Mouse (Mus musculus): Measurements from ENCODE around the gene Olfr638.
"Not testable (repeated sequence)": the region's sequence is repeated elsewhere in the genome, so short reads cannot be mapped to it uniquely, and the experiment has no call there.

The Olfr638 gene

GRCm38 (mm10) chr7:103998446-103998845, at the start of gene Olfr638:
Gene Olfr638, plus strand, starts transcription at chr7:103998746.
- no peak for DNase-seq

- not testable (repeated sequence) for DNase-seq
Measured at GRCm38 (mm10) chr7:103966873-103967272, 31.7 kb upstream of the Olfr638 start.

GRCm38 (mm10) chr7:103970852-103971251, 27.7 kb upstream of the Olfr638 start, which contains the start of gene Olfr635:
Gene Olfr635, plus strand, starts transcription at chr7:103971152.
- DNase-seq, result no peak

- DNase-seq, result no peak
Measured at GRCm38 (mm10) chr7:103971782-103972181, 26.8 kb upstream of the Olfr638 start.

GRCm38 (mm10) chr7:103999124-103999523, 578 bp downstream of the Olfr638 start:
- no peak for DNase-seq

GRCm38 (mm10) chr7:104017203-104017602, 18.7 kb downstream of the Olfr638 start, which contains the start of gene Olfr639:
Gene Olfr639, minus strand, starts transcription at chr7:104017303.
- DNase-seq, result no peak

GRCm38 (mm10) chr7:104018953-104019352, 20.4 kb downstream of the Olfr638 start:
- DNase-seq, result no peak

- no peak for DNase-seq
Measured at GRCm38 (mm10) chr7:104021651-104022050, 23.1 kb downstream of the Olfr638 start.

- no peak for DNase-seq
Measured at GRCm38 (mm10) chr7:104025473-104025872, 26.9 kb downstream of the Olfr638 start, which contains the start of gene Olfr640. Gene Olfr640, minus strand, starts transcription at chr7:104025573.

- DNase-seq, result no peak
Measured at GRCm38 (mm10) chr7:104026978-104027377, 28.4 kb downstream of the Olfr638 start.

GRCm38 (mm10) chr7:104035145-104035544, 36.6 kb downstream of the Olfr638 start, which contains the start of gene Olfr641:
Gene Olfr641, plus strand, starts transcription at chr7:104035445.
- no peak for DNase-seq

- no peak for DNase-seq
Measured at GRCm38 (mm10) chr7:104050745-104051144, 52.2 kb downstream of the Olfr638 start.

- DNase-seq, result no peak
Measured at GRCm38 (mm10) chr7:104052566-104052965, 54.0 kb downstream of the Olfr638 start, which contains the start of gene Olfr642. Gene Olfr642, minus strand, starts transcription at chr7:104052666.
